Mouse (Mus musculus) spleen, adult 18-20 months (tissue): ENCODE measurements at regions not wholly inside any gene's neighbourhood (a gene's known extent, or its start where the extent isn't known, plus 50 kb on each side); places are given as distances from the start of the nearest gene placed in this dataset.
A peak's percentile ranks its signal among the peaks of the same experiment; 100 is the strongest.

Source experiments
- DNase-seq, 2 experiments: peaks; one replicate each; pipeline ENCODE4 v3.0.0; 2022; ENCODE audit warnings: mixed read lengths in 2 of 2

GRCm38 (mm10) chr2:74981856-74982255, 156.3 kb downstream of the Mtx2 start:
- DNase-seq, result no peak

- DNase-seq, result no peak
These were observed 168.2 kb downstream of the Mtx2 start for GRCm38 (mm10) chr2:74993802-74994201.

- DNase-seq, result no peak
These were observed 169.4 kb downstream of the Mtx2 start for GRCm38 (mm10) chr2:74994998-74995397.

GRCm38 (mm10) chr2:74997736-74998135, 172.1 kb downstream of the Mtx2 start:
- no peak for DNase-seq

GRCm38 (mm10) chr2:75000368-75000796, 174.8 kb downstream of the Mtx2 start:
- DNase-seq, result no peak

GRCm38 (mm10) chr2:75002562-75002961, 177.0 kb downstream of the Mtx2 start:
- DNase-seq, result no peak

GRCm38 (mm10) chr2:75008116-75008515, 182.5 kb downstream of the Mtx2 start:
- DNase-seq, result no peak

GRCm38 (mm10) chr2:75010647-75011046, 185.0 kb downstream of the Mtx2 start:
- DNase-seq, result no peak

GRCm38 (mm10) chr2:75012046-75012445, 186.4 kb downstream of the Mtx2 start:
- no peak for DNase-seq

GRCm38 (mm10) chr2:75014994-75015728, 189.6 kb downstream of the Mtx2 start:
- no peak for DNase-seq

- DNase-seq, result no peak
These were observed 193.9 kb downstream of the Mtx2 start for GRCm38 (mm10) chr2:75019459-75019858.

GRCm38 (mm10) chr2:75021639-75022038, 196.0 kb downstream of the Mtx2 start:
- DNase-seq, result no peak

GRCm38 (mm10) chr2:75028151-75028550, 202.5 kb downstream of the Mtx2 start:
- DNase-seq, result no peak

- DNase-seq, result no peak
These were observed 203.6 kb downstream of the Mtx2 start for GRCm38 (mm10) chr2:75029089-75029693.

- no peak for DNase-seq
These were observed 209.1 kb downstream of the Mtx2 start for GRCm38 (mm10) chr2:75034708-75035107.

GRCm38 (mm10) chr2:75039066-75039465, 213.5 kb downstream of the Mtx2 start:
- DNase-seq, result no peak

- no peak for DNase-seq
These were observed 221.3 kb downstream of the Mtx2 start for GRCm38 (mm10) chr2:75046892-75047291.

- DNase-seq, result no peak
These were observed 222.5 kb downstream of the Mtx2 start for GRCm38 (mm10) chr2:75048071-75048470.

GRCm38 (mm10) chr2:75054474-75055186, 229.0 kb downstream of the Mtx2 start:
- DNase-seq, result no peak

GRCm38 (mm10) chr2:75055187-75055543, 229.6 kb downstream of the Mtx2 start:
- DNase-seq, result peak in 1 of 2 experiments; percentile 10

GRCm38 (mm10) chr2:75061009-75061408, 235.4 kb downstream of the Mtx2 start:
- no peak for DNase-seq

- no peak for DNase-seq
These were observed 236.0 kb downstream of the Mtx2 start for GRCm38 (mm10) chr2:75061456-75062188.

GRCm38 (mm10) chr2:75062189-75062510, 236.5 kb downstream of the Mtx2 start:
- no peak for DNase-seq
